Mouse (Mus musculus) C2C12 (cell line): Measurements from ENCODE around the gene Grip2.

Experiments
- CTCF ChIP-seq: IDR thresholded peaks from one replicate; pipeline ENCODE4 v1.5.1; 2011; ENCODE audit not compliant: control insufficient read depth, insufficient read depth, insufficient read length
- MAX ChIP-seq: IDR thresholded peaks from one replicate; pipeline ENCODE4 v1.6.1; 2011; ENCODE audit warnings: mild to moderate bottlenecking, control low read depth

DNA sequence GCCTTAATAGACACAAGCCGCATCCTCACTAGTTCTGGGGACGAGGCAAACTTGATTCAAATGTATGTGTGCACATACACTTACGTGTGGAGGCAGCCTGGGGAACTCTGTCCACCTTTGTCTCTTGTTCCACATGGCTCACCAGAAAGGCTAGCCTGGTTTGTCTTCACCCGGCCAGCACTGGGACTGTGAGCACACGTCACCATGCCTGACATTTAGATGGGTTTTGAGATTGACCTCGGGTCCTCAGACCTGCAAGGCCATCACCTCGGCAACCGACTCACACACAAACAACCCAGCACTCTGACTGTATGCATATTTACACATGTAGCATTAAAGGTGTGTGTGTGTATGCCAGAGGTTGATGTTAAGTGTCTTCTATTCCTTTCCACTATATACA lies 8.8 kb downstream of the Grip2 start:
- TF ChIP-seq MAX (no peak), CTCF (no peak)
